In the genomic region with DNA sequence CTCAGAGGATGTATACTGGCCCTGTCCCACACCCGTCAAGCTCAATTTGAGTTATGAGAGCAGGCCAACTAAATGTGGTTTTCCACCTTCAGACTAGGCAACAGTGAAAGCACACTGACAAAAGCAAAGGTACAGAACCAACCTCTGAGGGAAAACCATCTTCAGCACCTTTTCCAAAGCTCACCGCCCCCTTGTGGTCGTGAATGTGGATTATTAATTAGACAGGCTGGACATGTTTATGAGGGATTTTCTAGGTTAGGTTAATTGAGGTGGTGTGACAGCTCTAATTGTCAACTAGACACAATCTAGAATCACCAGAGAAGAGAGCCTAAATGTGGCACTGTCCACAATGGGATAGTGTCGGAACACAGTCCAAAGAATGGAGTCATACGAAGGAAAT, we compare ENCODE assay signal across 11 mouse cellular contexts. TPM values are rescaled to one million over a fixed set of nuclear protein-coding genes. Genes with fewer than 3 reads are reported as not detected.
DNase-seq lines count a peak whose midpoint lies in the region; ATAC-seq and TF ChIP-seq lines count a peak whose summit lies in the region.
"Had no signal": no experiment of that assay in that cellular context is flagged by ENCODE, and none has a peak within 500 bp of the region (broad histone marks: within the 10 kb centered on the region; RNA-seq: fewer than 3 reads in every experiment).

No protein-coding gene starts in this region.

- peak; percentile 11 for DNase-seq in kidney, adult 18-20 months
- peak; percentile 38 for DNase-seq in 416B (ENCODE audit: low read depth)
- peak; percentile 46 for DNase-seq in induced T-regulatory cell, adult 2 months (ENCODE audit: low read depth)
- no peak for DNase-seq in ovary, postnatal 10 days (ENCODE audit: low spot score)

- H3K9me3 ChIP-seq in kidney, embryonic 14.5 days (ENCODE audit: control insufficient read depth, low read length) = no peaks in the 10 kb centered on the region
- H3K9me3 ChIP-seq in E14TG2a.4 (ENCODE audit: low read length) = no peaks in the 10 kb centered on the region
- no peaks in the 10 kb centered on the region for H3K9me3 ChIP-seq in heart, embryonic 12.5 days (replicated peaks)
- H3K9me3 ChIP-seq: embryonic facial prominence, embryonic 10.5 days; lung, embryonic 15.5 days; neural tube, embryonic 13.5 days; stomach, embryonic 15.5 days had no signal

- no peak overlapping the region for H3K4me3 ChIP-seq in kidney, embryonic 14.5 days (ENCODE audit: low read length)
- H3K4me3 ChIP-seq in E14TG2a.4 (replicated peaks; ENCODE audit: low read length) = no peak overlapping the region
- H3K4me3 ChIP-seq in heart, embryonic 12.5 days = no peak overlapping the region
- H3K4me3 ChIP-seq: embryonic facial prominence, embryonic 10.5 days; lung, embryonic 15.5 days; neural tube, embryonic 13.5 days; stomach, embryonic 15.5 days had no signal

- no peaks in the 10 kb centered on the region for H3K27me3 ChIP-seq in kidney, embryonic 14.5 days (ENCODE audit: control insufficient read depth, insufficient read depth, low read length)
- no peaks in the 10 kb centered on the region for H3K27me3 ChIP-seq in E14TG2a.4 (ENCODE audit: insufficient read depth, low read length)
- H3K27me3 ChIP-seq in heart, embryonic 12.5 days (replicated peaks) = no peaks in the 10 kb centered on the region
- H3K27me3 ChIP-seq: lung, embryonic 15.5 days; neural tube, embryonic 13.5 days; stomach, embryonic 15.5 days had no signal

- no peak overlapping the region for H3K9ac ChIP-seq in kidney, embryonic 14.5 days (ENCODE audit: low read depth, low read length)
- no peak overlapping the region for H3K9ac ChIP-seq in heart, embryonic 12.5 days
- H3K9ac ChIP-seq: lung, embryonic 15.5 days; neural tube, embryonic 13.5 days; stomach, embryonic 15.5 days had no signal

- peak; percentile 61 for TF ChIP-seq CTCF in E14TG2a.4 (conservative IDR thresholded peaks at IDR 0.05; ENCODE audit: low read length)

- H3K27ac ChIP-seq in kidney, embryonic 14.5 days (ENCODE audit: low read depth, low read length) = no peak overlapping the region
- no peak overlapping the region for H3K27ac ChIP-seq in heart, embryonic 12.5 days (ENCODE audit: poor library complexity, severe bottlenecking)
- H3K27ac ChIP-seq: embryonic facial prominence, embryonic 10.5 days; lung, embryonic 15.5 days; neural tube, embryonic 13.5 days; stomach, embryonic 15.5 days had no signal

- H3K36me3 ChIP-seq in kidney, embryonic 14.5 days (ENCODE audit: control insufficient read depth, insufficient read depth, low read length) = peaks cover 26% of the 10 kb centered on the region
- H3K36me3 ChIP-seq in E14TG2a.4 (ENCODE audit: insufficient read depth, low read length) = peaks cover 35% of the 10 kb centered on the region
- peaks cover 20% of the 10 kb centered on the region for H3K36me3 ChIP-seq in heart, embryonic 12.5 days

- no peak for ATAC-seq in kidney, embryonic 14.5 days (ENCODE audit: low FRiP score, low TSS enrichment)
- no peak for ATAC-seq in heart, embryonic 12.5 days (ENCODE audit: insufficient number of reproducible peaks, low FRiP score)

- no peak overlapping the region for H3K4me2 ChIP-seq in kidney, embryonic 14.5 days (replicated peaks; ENCODE audit: low read depth, low read length)
- no peak overlapping the region for H3K4me2 ChIP-seq in heart, embryonic 12.5 days
- H3K4me2 ChIP-seq: lung, embryonic 15.5 days; neural tube, embryonic 13.5 days; stomach, embryonic 15.5 days had no signal

- H3K4me1 ChIP-seq in kidney, embryonic 14.5 days (ENCODE audit: control insufficient read depth, insufficient read depth, low read length) = no peaks in the 10 kb centered on the region
- peaks cover 54% of the 10 kb centered on the region for H3K4me1 ChIP-seq in E14TG2a.4 (replicated peaks; ENCODE audit: low read depth, low read length)
- peaks cover 26% of the 10 kb centered on the region for H3K4me1 ChIP-seq in heart, embryonic 12.5 days (replicated peaks)
- H3K4me1 ChIP-seq: neural tube, embryonic 13.5 days; stomach, embryonic 15.5 days had no signal

- WGBS in kidney, embryonic 14.5 days = 87% methylated on average over 5 of the region's 5 CpGs
- WGBS in heart, embryonic 12.5 days = 86% methylated on average over 5 of the region's 5 CpGs

RNA-seq across cellular contexts. Expression of gene Ehmt1, which starts 30.5 kb away (rescaled TPM):
- polyA plus RNA-seq in kidney, embryonic 14.5 days (2014; fragmentation: Nextera tagmentation; extraction: Ambion mirVana) = 61.3 and 101 TPM in 2 replicates
- polyA plus RNA-seq in heart, embryonic 12.5 days (2016; fragmentation: Nextera tagmentation; extraction: Ambion mirVana) = 61.8 and 62.0 TPM in 2 replicates

RNA-seq across cellular contexts. Expression of gene Arrdc1, which starts 46.2 kb away (rescaled TPM):
- 35.7 and 40.3 TPM in 2 replicates for polyA plus RNA-seq in kidney, embryonic 14.5 days (2014; fragmentation: Nextera tagmentation; extraction: Ambion mirVana)
- polyA plus RNA-seq in heart, embryonic 12.5 days (2016; fragmentation: Nextera tagmentation; extraction: Ambion mirVana) = 11.4 and 12.0 TPM in 2 replicates
